Mouse (Mus musculus) right cerebral cortex, adult 18-20 months (tissue): Measurements from ENCODE around the gene Chit1.
A peak's percentile ranks its signal among the peaks of the same experiment; 100 is the strongest.

ENCODE experiments used
- DNase-seq: peaks from one replicate; pipeline ENCODE4 v3.0.0; 2022; ENCODE audit warnings: mixed read lengths

Gene Chit1

DNA sequence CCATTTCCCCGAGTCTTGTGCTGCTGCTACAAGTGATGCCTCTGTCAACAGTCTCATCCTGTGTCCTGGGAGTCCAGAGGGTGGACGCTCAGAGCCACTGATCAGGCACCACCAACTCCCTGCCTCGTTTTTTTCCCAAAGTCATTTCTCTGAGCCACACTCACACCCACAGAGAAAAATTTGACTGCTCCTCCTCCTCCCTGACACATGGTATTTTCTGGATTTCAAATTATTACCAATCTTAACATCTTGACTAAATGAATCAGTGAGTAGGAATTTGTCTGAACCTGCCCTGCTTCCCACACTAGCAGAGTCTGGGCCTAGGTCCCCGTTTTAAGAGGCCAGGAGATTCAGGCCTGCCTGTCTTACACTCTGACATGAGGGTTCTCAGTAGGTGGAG is 81.0 kb downstream of the Chit1 start:
- DNase-seq, result no peak

DNA sequence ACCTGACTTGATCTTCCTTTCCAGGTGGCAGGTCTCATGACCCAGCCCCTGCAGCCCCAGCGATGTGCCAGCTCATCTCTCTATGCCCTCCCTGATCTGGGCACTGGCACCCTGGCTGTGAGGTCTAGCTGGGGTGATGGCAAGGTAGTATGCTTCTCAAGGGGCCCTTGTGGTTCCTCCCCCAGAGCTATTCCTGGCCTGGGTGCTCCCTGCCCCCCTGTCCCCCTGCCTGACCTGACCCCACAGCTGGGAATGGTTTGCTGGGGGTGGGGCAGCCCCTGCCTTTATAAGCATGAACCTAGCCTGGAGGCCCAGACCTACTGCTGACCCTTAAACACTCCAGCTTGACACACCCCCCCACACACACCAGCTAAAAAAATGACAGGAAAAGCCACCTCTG is 82.1 kb downstream of the Chit1 start, which contains the start of gene Mybph:
Gene Mybph, plus strand, starts transcription at position 323 of the 400 bp plus-strand sequence.
- no peak for DNase-seq

DNA sequence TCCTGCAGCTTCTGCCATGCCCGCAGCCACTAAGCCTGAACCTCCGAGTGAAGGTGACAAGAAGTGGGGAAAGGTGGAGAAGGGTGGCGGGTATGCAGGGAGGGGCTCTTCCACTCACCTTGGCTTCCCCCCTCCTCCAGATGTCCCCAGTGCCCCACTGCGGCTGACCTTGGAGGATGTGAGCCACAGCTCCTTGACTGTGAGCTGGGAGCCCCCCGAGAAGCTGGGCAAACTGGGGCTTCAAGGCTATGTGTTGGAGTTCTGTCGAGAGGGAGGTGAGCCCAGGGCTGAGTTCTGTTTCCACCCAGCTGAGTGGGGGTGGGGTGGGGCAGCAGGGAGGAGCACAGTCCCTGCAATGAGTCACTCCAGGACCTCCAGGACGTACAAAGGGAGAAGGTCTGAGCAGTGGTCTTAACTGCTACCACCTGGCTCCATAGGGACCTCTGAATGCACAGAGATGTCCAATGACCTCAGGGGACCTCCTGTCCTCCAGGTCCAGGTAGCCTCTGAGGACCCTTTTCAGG is 82.7 kb downstream of the Chit1 start:
- no peak for DNase-seq

DNA sequence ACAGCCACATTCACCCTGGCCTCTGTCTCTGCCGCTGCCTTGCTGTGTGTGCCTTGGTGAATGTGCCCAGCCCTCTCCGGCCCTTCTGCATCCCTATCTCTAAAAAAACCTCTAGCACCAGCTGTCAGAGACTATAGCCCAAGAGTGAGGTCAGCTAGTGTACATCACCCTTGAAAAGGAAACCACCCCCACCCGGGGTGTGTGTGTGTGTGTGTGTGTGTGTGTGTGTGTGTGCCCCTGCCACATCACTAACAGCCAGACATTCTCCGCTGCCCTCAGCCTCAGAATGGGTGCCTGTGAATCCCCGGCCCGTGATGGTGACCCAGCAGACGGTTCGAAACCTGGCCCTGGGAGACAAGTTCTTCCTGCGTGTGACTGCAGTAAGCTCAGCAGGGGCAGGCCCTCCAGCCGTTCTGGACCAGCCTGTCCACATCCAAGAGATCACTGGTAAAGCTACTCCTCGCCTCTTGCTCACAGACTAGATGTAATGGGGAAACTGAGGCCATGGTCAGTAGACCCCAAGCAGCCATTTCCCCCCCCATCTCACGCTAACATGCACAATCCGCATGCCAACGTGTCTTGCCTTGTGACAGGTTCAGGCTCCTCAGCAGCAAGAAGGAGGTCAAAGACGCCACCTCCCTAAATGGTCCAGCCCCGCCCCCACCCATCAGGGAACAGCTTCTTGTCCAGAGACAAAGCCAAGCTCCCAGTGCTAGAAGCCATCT is 83.4 kb downstream of the Chit1 start:
- no peak for DNase-seq

DNA sequence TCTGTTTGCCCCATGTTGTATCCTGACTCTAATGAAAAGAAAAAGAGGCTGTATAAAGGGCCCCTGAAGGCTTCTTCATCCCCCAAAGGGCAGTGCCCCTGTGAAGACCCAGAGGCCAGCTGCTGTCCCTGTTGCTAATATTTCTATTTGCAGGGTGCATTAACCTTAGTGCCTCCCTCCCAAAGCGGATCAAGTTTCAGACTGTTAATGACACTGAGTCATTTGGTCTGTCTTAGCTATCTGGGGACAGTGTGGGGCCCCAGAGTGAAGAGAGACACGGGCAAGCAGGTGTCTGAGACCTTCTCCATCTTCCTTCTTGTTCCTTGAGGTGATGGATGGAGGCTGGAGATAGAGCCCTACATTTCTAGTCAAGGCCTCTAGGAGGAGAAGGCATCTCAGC is 84.1 kb downstream of the Chit1 start:
- DNase-seq, result no peak

DNA sequence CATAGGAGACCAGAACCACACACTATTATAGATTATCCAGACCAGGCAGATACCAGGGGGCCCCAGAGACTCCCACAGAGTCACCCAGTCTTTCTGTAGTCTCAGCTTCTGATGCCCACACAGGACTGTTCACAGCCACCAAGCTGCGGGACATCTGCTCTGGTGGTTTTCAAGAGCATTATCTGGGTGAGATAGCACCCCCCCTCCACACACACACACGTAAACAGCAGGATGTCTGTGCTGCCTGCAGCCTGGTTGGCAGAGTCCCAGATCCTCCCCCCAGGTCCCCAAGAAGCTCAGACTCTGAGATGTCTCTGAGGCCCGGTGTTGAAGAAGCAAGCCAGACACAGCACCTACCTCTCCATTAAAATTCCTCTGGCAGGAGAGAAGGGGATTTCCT is 84.5 kb downstream of the Chit1 start:
- DNase-seq, result peak; percentile 70

DNA sequence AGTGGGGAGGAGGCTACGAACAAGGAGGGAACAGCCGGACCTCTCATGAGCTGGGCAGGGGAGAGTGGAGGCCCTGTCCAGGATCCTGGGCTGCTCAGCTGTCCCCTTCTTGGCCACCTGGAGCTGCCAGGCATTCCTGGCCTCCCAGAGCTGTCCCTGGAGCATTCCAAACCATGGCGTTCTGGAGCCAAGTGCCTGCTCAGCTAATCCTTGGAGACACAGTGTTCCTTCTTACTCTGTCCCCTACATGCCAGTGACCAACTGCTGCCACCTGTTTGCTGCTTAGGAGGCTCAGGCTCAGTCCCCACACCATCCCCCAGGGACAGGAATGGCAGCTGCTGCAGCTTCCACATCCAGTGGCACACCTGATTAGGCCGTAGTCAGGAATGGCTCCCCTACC is 84.9 kb downstream of the Chit1 start:
- DNase-seq, result no peak

DNA sequence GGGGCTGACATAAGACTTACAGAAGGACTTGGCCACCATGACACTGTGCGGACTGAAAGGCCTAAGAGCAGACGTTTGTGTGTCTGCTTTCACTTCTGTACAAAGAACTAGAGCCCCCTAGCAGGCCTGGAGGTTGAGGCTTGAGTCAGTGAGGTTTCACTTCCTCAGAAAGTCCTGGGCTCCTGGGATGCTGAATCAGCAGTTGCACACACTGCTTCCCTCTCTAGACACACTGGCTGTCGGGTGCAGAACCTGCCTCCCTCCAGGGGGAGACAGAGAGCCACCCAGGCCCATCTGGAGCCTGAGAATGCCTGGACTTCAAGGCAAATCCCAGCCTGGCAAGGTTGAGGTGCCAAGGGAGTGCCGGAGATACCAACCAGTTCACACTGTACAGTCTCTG is 85.3 kb downstream of the Chit1 start:
- DNase-seq, result peak; percentile 82

DNA sequence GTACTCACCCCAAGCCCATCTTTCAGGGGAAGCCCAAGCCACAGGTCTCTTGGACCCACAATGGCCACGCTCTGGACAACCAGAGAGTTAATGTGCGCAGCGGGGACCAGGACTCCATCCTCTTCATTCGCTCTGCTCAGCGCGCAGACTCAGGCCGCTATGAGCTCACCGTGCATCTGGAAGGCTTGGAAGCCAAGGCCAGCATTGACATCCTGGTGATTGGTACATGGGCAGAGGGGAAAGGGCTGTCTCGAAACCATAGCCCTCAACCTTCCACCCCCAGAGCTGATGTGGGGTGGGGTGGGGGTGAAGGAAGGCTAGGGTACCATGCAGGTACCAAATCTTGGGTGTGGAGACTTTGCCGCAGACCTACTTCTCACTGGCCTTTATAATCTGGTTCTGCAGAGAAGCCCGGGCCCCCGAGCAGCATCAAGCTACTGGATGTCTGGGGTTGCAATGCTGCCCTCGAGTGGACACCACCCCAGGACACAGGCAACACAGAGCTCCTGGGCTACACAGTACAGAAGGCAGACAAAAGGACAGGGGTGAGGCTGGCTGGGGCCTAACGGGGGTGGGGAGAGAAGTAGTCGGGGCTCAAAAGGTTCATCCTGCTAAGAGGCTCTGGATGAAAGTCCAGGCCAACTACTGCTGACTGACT is 86.4 kb downstream of the Chit1 start:
- DNase-seq, result no peak

DNA sequence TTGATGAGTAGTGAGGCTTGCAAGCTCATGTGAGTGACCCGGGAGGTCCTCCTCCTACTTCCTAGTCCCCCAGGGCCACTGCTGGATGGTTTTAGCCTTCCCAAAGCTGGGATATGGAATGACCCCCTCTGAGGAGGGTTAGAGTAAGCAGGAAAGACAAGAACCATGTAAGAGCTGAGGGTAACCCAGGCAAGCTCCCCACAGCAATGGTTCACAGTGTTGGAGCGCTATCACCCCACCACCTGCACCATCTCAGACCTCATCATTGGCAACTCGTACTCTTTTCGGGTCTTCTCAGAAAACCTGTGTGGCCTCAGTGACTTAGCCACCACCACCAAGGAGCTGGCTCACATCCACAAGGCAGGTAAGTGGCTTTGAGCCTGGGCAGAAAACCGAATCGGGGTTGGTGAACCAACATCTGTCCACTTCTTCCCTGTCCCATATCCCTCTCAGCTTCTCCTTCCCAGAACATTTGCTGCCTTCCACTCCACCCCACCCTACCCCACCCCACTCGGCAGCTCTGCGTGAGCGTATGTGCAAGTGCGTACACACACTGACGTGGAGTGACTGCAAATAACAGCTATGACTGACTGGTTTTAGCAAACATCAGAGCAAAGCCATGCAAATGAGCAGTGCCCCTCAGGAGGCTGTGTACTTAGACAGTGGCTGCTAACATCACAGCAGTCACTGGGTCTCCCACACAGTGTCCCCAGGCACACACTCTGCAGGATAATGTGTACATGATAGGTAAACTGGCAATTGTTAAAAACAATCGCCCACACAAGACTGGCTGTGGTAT is 87.4 kb downstream of the Chit1 start:
- peak; percentile 53 for DNase-seq

DNA sequence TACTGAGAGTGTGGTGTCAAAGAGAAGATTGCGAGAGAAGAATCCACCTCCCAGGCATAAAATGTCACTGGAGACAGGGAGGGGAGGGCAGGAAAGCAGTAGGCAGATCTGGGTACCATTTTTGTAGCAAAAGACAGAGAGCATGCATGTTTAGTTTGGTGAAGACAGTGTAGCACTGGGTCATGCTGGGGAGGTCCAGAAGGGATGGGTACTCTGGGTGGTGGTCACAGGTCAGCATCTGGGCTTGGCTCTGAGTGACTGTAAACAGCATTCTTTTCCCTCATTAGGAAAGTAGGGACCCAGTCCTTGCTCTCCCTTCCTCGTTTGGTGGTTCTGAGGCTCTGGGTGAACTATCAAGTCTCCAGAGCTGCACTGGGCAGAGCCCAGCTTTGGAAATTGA is 89.4 kb downstream of the Chit1 start:
- no peak for DNase-seq
